Mouse (Mus musculus) thymus, postnatal 4 days (tissue): ENCODE measurements around the gene Esrrg.

Experiments used
- DNase-seq: peaks from one replicate; pipeline ENCODE4 v3.0.0; 2021

Esrrg gene

DNA sequence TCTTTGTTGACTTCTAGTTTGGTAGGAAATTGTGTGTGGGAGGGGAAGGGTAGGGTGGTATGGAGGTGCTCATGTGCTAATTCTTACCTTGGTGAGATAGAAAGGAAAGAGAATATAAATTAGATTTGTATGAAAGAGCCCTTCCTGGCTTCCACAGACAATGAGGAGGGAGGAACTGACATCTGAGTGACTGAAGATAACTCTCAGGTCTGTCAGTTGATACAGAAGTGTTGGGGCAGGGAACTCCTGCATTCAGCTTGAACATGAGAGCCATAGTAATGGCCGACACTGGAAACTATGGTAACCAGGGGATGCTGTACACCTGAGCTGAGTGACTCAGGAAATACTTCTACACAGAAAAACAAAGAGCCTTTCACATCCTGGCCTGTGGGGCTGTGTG, 550.1 kb downstream of the Esrrg start:
- DNase-seq, result no peak

DNA sequence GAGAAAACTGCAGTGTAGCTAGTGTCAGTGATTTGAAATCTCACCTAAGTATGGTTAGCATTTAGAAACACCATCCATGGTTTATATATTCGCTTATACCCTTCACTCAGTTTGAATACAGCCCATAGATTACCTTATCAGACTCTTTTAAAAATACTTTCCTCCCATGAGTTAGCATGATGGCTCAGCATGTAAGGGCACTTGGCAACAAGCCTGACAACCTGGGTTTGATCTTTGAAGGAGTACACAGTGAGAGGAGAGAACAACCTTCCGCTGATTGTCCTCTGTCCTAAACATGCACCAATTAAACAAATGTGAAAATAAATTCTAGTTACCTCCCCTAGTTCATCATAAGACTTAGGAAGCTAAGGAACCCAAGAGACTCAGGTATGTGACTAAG, 550.5 kb downstream of the Esrrg start:
- no peak for DNase-seq

DNA sequence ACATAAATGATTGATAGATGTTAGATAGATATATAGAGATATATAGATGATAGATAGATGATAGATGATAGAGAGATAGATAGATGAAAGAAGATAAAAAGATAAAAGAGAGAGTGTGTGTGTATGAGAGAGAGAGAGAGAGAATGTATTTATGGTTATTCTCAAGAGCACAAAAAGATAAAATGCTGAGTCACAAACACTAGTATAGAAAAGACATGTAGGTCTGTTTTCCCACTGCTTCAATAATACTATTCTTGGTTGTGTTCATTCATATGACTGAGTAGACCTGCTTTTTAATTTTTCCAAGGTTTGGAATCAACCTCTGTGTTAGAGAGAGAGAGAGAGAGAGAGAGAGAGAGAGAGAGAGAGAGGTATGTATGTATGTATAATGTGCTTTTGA, 554.5 kb downstream of the Esrrg start:
- no peak for DNase-seq

DNA sequence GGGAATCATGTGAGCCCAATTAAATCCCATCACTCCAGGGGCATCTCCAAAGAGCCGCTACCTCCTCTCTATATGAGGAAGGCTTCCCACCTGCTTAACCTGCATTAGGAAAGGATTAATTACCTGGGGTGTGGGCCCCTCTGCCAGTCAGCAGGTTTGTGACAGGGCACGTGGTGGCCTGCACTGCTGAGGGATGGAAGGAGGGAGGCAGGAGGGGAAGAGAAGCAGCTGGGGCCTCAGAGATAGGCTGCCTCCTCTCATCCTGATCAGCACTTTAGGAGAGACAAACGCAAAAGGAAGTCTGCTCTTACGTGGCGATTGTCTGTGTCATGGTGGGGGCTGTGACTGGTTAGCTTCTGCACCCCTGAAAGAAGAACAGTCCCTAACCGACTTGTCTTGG, 555.7 kb downstream of the Esrrg start:
- no peak for DNase-seq

DNA sequence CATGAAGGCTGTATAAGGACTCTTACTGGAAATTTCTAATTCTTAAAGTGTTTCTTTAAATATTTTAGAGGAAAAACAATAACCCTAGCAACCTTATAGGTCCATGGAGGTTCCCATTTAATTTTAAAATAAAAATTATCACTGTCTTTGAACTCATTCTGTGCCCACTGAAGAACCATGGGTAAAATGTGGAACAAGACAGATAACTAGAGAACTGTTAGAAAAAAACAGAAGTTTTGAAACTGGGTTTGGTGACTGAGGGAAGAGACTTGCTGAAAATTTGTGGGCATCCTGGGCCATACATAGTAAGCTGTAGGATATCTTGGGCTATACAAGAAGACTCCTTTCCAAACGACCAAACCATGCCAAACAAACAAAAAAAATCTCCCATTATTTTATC, 565.3 kb downstream of the Esrrg start:
- no peak for DNase-seq

DNA sequence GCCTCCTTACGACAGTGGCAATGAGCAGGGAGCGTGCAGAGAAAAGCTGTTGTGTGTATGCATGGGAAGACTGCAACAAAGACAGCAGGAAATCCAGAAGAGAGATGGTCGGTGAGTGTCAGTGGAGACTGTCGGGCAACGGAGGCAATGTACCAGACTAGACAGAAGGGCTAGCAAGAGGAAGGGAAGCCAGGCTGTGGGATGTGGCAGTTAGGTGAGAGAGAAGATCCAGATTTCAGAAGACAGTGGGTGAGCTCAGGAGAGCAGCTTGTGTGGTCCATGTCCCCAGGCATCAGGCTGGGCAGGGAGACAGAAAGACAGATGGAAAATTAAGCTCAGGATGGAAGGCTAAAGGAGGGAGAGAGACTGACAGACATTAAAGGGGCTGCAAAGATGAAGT, 574.4 kb downstream of the Esrrg start:
- no peak for DNase-seq

DNA sequence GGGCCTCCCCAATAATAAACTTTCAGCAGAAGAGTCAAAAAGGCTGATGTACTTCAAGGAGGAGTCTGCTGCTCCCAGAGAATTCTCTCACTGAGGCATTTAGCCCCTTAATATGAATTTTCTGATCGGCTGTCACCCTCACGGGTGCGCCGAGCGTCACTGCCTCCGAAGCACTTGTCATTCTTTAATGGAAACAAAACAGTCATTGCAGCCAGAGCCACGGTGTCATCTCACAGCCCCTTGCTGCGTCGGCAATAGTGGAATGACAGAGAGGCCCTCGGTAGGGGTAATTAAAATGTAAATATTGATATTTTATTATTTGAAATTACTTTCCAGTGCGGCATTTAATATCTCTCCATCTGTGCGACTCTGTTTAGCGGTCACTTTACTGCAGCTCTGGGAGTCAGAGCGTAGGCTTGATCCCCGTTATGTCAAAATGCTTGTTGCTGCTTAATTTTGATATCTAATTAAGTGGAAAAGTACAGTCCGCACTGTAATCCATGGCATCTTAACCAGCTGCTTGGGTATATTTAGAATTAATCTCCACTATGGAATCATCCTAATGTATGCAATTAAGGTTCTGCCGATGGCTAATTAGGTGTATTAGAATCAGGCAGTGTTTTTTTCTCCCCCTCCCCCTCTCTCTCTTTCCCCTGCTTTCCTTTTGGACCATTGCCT, 578.0 kb downstream of the Esrrg start:
- DNase-seq, result no peak

DNA sequence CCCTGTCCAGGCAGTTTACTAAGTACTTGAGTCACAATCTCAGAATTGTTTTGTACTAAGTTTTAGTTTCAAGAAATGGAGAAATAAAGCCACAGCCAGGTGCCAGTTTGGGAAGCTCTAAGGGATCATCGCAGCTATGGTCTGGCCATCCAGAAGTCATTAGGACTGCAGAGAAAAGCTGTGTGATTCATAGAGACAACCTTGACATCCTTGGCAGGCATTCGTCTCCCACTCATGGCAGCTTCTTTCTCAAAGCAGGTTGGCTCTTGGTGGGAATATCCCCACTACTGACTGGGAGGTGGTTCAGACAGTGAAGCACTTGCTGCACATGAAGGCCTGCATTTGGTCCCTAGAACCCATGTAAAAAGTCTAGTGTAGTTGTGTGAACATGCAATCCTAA, 584.4 kb downstream of the Esrrg start:
- DNase-seq, result no peak

DNA sequence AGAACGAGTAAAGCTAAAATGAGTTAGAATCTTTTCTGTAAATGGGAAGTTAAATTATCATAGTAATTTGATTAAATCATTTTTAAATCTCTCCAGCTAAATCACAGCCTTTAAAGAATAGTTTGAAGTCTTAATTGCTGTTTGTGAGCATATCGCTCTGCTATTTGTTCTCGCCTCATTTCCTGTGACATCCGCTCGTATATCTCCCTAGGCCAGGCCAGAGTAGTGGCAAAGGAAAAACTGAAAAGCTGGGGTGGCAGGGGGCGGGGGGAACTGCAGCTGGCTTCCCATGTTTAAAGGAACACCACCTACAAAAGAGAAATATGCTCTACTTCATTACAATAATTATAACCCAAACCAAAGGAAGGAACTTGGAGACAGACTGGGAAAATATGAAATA, 598.8 kb downstream of the Esrrg start:
- no peak for DNase-seq

DNA sequence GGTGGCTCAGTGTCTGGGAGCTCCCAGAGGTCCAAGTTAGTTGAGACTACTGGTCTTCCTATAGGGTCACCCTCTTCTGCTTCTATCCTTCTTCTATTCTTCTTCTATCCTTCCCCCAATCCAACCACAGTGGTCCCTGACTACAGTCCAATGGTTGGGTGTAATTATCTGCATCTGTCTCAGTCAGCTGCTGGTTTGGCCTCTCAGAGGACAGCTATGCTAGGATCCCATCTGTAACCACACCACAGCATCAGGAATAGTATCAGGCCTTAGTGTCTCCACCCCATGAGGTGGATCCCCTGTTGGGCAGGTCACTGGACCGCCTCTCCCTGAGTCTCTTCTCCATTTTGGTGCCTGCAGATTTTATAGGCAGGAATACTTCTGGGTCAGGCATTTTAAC, 600.4 kb downstream of the Esrrg start:
- DNase-seq, result no peak

DNA sequence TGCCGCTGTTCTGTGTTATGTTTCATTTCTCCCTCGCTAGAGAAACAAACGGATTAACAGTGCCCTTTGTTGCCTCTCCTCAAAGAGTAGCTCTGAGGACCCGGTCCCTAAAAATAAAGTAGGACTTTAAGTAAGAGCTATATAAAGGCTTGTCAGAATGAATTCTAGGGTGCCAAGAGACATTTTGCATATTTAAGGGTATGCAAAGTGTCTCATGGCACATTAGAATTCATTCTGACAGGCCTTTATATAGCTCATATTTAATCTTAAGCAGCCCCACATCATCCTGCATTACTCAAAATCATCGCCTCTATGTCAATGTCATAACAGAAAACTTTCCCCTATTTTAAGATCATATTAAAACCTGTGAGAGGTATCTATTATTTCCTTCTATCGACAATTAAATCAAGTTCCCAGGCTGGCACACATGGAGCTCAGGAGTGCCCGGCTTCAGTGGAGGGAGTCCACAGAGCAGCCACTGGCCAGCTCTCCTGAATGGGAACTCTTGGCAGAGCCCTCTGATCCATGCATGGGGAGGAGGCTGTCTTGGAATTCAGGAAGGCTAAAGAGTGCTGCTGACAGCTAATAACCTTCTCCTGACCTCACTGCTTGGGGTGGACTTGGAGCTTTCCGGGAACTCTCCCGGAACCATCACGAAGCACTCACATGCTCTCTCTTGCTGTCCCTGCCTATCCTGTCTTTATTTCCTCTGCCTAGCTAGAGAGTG, 606.5 kb downstream of the Esrrg start:
- DNase-seq, result no peak

DNA sequence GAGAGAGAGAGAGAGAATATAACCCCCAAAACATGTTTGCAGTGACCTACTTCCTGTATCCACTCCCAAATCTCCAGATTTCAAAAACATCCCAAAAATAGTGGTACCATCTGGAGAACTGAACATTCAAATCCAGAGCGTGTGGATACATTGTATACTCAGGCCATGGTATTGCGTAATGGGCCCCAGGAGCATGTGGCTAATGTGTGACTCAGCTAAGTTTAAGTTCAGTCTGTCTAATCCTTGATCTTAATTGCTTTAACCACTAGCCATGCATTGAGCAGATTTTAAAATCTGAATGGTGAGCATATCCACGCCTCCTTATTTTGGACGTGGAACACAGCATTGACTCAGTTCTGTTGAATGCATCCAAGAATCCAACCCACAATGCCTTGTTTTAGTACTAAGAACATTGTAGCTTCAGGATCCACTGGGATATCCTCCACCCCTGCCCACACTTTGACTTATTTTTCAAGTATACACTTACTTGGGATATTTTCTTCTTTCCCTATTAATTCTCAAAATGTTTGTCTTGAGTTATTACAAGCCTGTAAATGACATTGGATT, 612.7 kb downstream of the Esrrg start:
- DNase-seq, result no peak

DNA sequence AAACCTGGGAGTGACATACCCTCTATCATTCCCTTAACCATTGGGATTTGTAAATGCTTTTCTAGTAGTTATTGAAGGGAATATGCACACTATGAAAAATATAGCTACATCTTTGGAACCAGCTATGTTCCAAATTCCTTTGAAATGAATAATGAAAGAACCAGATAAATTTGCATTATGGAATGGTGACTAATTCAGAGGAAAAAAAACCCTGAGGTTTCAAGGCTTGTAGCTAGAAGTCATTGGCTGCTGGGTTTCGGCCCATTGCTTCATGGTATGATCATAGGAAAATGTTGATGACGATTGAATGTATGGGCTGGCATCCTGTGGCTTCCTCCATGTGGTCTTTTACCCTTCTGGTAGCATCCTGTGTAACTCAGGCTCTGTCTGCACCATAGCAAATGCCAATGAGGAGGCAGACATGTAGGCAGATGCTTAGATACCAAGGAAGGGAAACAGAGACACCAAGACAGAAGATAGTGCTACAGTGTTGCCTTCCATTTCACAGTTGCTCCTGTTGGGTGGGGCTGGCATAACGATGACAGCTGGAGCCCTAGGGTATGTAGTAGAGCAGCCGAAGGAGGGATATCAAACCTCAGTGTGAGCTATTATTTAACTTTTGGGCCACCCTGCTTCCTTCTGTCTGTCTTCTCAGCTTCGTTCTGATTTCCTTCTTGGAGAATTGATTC, 624.6 kb downstream of the Esrrg start:
- no peak for DNase-seq

DNA sequence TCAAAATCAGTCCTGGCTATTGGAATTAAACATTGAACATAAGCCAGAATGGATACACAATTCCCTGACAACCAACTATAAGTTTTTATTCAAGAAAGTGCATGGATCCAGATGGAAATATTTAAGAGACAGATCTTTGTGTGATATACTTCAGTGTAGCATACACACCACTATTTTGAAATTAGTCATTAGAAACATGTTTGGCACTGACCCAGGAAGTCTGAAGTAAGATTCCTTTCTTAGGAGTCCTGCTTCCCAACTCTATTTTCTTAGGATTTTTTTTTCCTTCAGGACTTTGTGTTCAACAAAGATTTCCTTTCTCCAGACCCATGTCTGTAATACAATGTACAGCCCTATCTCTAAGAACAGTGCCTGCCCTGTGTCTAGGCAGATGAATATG, 630.0 kb downstream of the Esrrg start:
- no peak for DNase-seq

DNA sequence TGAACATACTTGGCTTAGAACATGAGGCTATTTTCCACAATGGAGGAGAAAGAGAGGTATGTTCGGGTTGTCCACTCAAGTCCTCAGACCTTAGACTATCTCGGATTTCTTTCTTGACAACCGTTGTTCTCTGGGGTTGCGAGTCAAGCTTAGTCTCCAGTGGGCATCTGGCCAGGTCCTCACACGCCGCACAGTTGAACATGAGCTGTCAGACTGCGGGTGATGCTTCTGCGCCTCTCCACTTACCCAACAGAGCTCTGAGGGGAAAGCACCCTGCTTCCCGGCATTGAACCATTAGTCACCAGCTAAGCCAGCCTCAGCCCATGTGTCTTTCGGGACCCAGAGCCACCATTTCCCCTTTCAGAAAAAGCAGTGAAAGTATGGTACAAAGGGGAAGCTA, 633.2 kb downstream of the Esrrg start:
- DNase-seq, result no peak

DNA sequence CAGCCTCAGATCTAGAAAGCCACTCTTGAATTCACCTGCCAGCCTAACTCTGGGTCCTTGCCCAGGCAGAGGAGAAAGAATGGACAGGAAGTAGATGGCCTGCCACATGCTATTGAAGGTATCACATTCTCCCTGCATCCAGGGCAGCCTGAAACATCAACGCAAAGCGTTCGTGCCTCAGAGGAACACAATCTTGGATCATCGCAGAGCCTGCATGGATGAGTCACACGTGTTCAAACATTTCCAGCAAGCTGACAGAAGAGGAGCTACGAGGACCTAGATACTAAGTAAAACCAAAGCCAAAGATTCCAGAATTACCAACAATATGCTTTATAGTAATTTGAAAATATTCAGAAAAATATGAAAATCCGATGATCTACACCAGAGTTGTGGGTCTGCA, 648.9 kb downstream of the Esrrg start:
- no peak for DNase-seq

DNA sequence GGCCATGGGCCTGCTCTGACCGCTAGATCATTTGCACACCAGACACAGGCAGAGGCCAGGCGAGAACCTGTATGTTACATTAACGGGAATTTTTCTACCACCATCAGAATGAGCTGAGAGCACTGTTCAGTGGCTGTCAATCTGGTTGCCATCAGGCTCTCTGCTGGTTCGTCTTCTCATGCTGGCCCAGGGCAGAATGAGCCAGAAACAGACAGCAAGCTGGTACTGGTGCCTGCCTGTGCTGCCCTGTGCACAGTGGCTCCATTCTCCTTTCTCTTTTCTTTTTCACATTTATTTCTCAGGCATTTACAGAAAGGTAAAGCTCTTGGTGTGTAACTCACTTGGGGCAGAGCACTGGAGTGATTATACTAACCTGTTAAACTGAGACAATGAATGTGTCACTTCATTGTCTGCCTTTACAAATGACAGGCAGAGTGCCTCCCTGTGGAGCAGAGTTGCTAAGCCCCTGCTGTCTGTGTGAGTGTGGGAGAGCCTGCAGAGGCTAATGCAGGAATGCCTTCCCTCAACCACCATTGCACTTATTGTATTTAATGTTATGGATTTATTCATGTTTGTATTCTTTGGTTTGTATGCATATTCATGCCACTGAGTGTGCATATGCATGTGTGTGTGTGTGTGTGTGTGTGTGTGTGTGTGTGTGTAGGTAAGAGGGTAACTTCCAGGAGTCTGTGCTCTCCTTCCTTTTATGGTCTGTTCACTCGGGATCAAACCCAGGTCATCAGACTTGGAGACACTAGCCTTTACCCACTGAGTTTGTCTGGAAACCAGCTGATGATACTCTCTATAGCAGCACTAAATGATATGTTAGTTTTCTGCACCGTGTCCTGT, 651.9 kb downstream of the Esrrg start:
- no peak for DNase-seq

DNA sequence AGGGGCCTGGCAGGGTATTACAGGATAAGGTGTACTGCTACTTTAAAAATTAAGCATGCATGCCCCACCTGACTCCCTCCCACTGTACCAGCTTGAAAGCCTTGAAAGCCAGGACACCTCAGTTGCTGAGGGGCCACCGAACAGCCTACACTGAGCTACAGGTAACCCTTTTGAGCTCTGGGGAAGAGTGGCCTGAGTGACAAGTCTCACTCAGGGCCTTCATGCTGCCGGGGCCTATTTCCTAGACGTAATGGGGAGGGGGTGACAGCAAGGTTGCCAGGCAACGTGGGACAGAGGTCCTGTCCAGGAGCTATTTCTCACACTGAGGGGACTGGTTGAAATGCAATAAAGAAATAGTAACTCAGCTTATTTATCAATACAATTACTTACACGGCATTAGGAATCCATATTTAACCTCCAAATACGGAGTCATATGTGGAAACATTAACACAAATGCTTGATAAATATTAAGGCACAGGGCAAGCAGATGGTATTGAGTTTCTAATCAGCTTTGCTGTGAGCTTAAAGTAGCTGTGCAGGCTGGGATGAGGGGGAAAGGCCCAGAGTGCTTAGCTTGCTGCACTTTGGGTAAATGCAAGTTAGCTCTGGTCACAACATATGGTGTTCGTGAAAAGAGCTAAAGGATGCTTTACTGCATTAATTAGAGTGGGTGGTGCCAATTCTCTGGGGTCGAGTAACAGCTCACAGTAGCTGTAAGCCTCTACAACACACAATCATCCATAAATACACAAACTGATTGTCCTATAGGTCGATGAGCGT, 653.5 kb downstream of the Esrrg start, which contains the start of gene Ush2a:
Gene Ush2a, plus strand, starts transcription at position 121 of the 780 bp plus-strand sequence.
- DNase-seq, result no peak
